Mouse (Mus musculus): ENCODE data around the gene Ddx6. TPM values are rescaled to one million over a fixed set of nuclear protein-coding genes. Genes with fewer than 3 reads are reported as not detected.
"Not testable (repeated sequence)": the region's sequence is repeated elsewhere in the genome, so short reads cannot be mapped to it uniquely, and the experiment has no call there.

Gene Ddx6
- total RNA-seq, 2 experiments from 2014 or later = 72.4 to 80.6 TPM

- ATAC-seq (replicated peaks; ENCODE audit: poor library complexity, severe bottlenecking) = no peak
Observed at GRCm38 (mm10) chr9:44593221-44593620, 11.5 kb upstream of the Ddx6 start.

- ATAC-seq (replicated peaks; ENCODE audit: poor library complexity, severe bottlenecking) = no peak
Observed at GRCm38 (mm10) chr9:44593886-44594285, 10.8 kb upstream of the Ddx6 start.

- no peak for ATAC-seq (replicated peaks; ENCODE audit: poor library complexity, severe bottlenecking)
Observed at GRCm38 (mm10) chr9:44594901-44595536, 9.7 kb upstream of the Ddx6 start.

GRCm38 (mm10) chr9:44595537-44595930 lies 9.2 kb upstream of the Ddx6 start:
- no peak for ATAC-seq (replicated peaks; ENCODE audit: poor library complexity, severe bottlenecking)

- no peak for ATAC-seq (replicated peaks; ENCODE audit: poor library complexity, severe bottlenecking)
Observed at GRCm38 (mm10) chr9:44597742-44598141, 7.0 kb upstream of the Ddx6 start.

GRCm38 (mm10) chr9:44598899-44599495 lies 5.7 kb upstream of the Ddx6 start:
- no peak for ATAC-seq (replicated peaks; ENCODE audit: poor library complexity, severe bottlenecking)

- no peak for ATAC-seq (replicated peaks; ENCODE audit: poor library complexity, severe bottlenecking)
Observed at GRCm38 (mm10) chr9:44599616-44600015, 5.1 kb upstream of the Ddx6 start.

GRCm38 (mm10) chr9:44600801-44601200 lies 3.9 kb upstream of the Ddx6 start:
- no peak for ATAC-seq (replicated peaks; ENCODE audit: poor library complexity, severe bottlenecking)

- ATAC-seq (replicated peaks; ENCODE audit: poor library complexity, severe bottlenecking) = no peak
Observed at GRCm38 (mm10) chr9:44602766-44603165, 1.9 kb upstream of the Ddx6 start.

- ATAC-seq (replicated peaks; ENCODE audit: poor library complexity, severe bottlenecking) = peak; percentile 64
Observed at GRCm38 (mm10) chr9:44603454-44604289, 1.0 kb upstream of the Ddx6 start.

- peak; percentile 70 for ATAC-seq (replicated peaks; ENCODE audit: poor library complexity, severe bottlenecking)
Observed at GRCm38 (mm10) chr9:44604290-44604778, 358 bp upstream of the Ddx6 start.

- no peak for ATAC-seq (replicated peaks; ENCODE audit: poor library complexity, severe bottlenecking)
Observed at GRCm38 (mm10) chr9:44605616-44606165, 999 bp downstream of the Ddx6 start.

GRCm38 (mm10) chr9:44606646-44607045 lies 2.0 kb downstream of the Ddx6 start:
- ATAC-seq (replicated peaks; ENCODE audit: poor library complexity, severe bottlenecking) = no peak

GRCm38 (mm10) chr9:44607306-44607705 lies 2.6 kb downstream of the Ddx6 start:
- no peak for ATAC-seq (replicated peaks; ENCODE audit: poor library complexity, severe bottlenecking)

GRCm38 (mm10) chr9:44610371-44610770 lies 5.7 kb downstream of the Ddx6 start:
- ATAC-seq (replicated peaks; ENCODE audit: poor library complexity, severe bottlenecking) = no peak

- ATAC-seq (replicated peaks; ENCODE audit: poor library complexity, severe bottlenecking) = not testable (repeated sequence)
Observed at GRCm38 (mm10) chr9:44613081-44613480, 8.4 kb downstream of the Ddx6 start.

GRCm38 (mm10) chr9:44621114-44621513 lies 16.4 kb downstream of the Ddx6 start:
- ATAC-seq (replicated peaks; ENCODE audit: poor library complexity, severe bottlenecking) = no peak

GRCm38 (mm10) chr9:44624390-44624789 lies 19.7 kb downstream of the Ddx6 start:
- no peak for ATAC-seq (replicated peaks; ENCODE audit: poor library complexity, severe bottlenecking)

- ATAC-seq (replicated peaks; ENCODE audit: poor library complexity, severe bottlenecking) = no peak
Observed at GRCm38 (mm10) chr9:44626268-44626667, 21.6 kb downstream of the Ddx6 start.

- peak; percentile 92 for ATAC-seq (replicated peaks; ENCODE audit: poor library complexity, severe bottlenecking)
Observed at GRCm38 (mm10) chr9:44637551-44638169, 33.0 kb downstream of the Ddx6 start.

Measured in granulocyte monocyte progenitor cell, adult 5-6 weeks (primary cell).